Mouse (Mus musculus) midbrain, embryonic 13.5 days (tissue): ENCODE measurements at regions not wholly inside any gene's neighbourhood (a gene's known extent, or its start where the extent isn't known, plus 50 kb on each side); places are given as distances from the start of the nearest gene placed in this dataset.

ENCODE experiments used
- ATAC-seq: fragments of 200-750 bp; cut with Nextera tagmentation; 2 replicates; pipeline ENCODE4 v1.8.0; 2017; ENCODE audit warnings: mild to moderate bottlenecking, moderate TSS enrichment, moderate library complexity
- H3K27ac ChIP-seq: fragments of 300-500 bp; sonication (generic); 2 replicates; pipeline ENCODE4 v1.5.1; 2015; ENCODE audit warnings: inconsistent platforms, mild to moderate bottlenecking, moderate library complexity
- H3K27me3 ChIP-seq: fragments of 300-500 bp; sonication (generic); 2 replicates; pipeline ENCODE4 v1.6.1; 2015; ENCODE audit warnings: mild to moderate bottlenecking, inconsistent platforms
- H3K36me3 ChIP-seq: fragments of 300-500 bp; sonication (generic); 2 replicates; pipeline ENCODE4 v1.6.1; 2015; ENCODE audit warnings: mild to moderate bottlenecking, inconsistent platforms
- H3K4me1 ChIP-seq: fragments of 300-500 bp; sonication (generic); replicated peaks from 2 replicates; pipeline ENCODE4 v1.6.1; 2015; ENCODE audit warnings: inconsistent platforms
- H3K4me2 ChIP-seq: fragments of 300-500 bp; sonication (generic); replicated peaks from 2 replicates; pipeline ENCODE4 v1.6.1; 2015; ENCODE audit warnings: moderate library complexity, mild to moderate bottlenecking, inconsistent platforms
- H3K4me3 ChIP-seq: fragments of 300-500 bp; sonication (generic); replicated peaks from 2 replicates; pipeline ENCODE4 v1.5.1; 2015; ENCODE audit warnings: mild to moderate bottlenecking, inconsistent platforms
- H3K9ac ChIP-seq: fragments of 300-500 bp; sonication (generic); replicated peaks from 2 replicates; pipeline ENCODE4 v1.6.1; 2015; ENCODE audit warnings: mild to moderate bottlenecking, inconsistent platforms
- H3K9me3 ChIP-seq: fragments of 300-500 bp; sonication (generic); 2 replicates; pipeline ENCODE4 v1.6.1; 2016; ENCODE audit warnings: mild to moderate bottlenecking, inconsistent platforms
- WGBS: fragments of 180-500 bp; shearing (Covaris S2); methylation state at CpG from one replicate; pipeline ENCODE4 v1.1.7; 2015; 5-methylcytosine and 5-hydroxymethylcytosine counted together

- Histone ChIP-seq H3K4me3 (no peak overlapping the region), H3K4me2 (no peak overlapping the region), H3K9me3 (no peaks in the 10 kb centered on the region), H3K36me3 (no peaks in the 10 kb centered on the region), H3K4me1 (no peaks in the 10 kb centered on the region), H3K27ac (no peak overlapping the region), H3K9ac (no peak overlapping the region), H3K27me3 (no peaks in the 10 kb centered on the region)
- ATAC-seq, result no peak
- WGBS, result 87% methylated on average over 16 of the region's 16 CpGs
These were observed 148.8 kb upstream of the Ado start for GRCm38 (mm10) chr10:67697401-67698195.

- Histone ChIP-seq H3K9ac (no peak overlapping the region), H3K4me2 (no peak overlapping the region), H3K4me1 (no peaks in the 10 kb centered on the region), H3K36me3 (no peaks in the 10 kb centered on the region), H3K27me3 (no peaks in the 10 kb centered on the region), H3K9me3 (no peaks in the 10 kb centered on the region), H3K4me3 (no peak overlapping the region), H3K27ac (no peak overlapping the region)
- 69% methylated on average over 10 of the region's 10 CpGs for WGBS
- ATAC-seq, result no peak
These were observed 147.4 kb upstream of the Ado start for GRCm38 (mm10) chr10:67695891-67696853.

DNA sequence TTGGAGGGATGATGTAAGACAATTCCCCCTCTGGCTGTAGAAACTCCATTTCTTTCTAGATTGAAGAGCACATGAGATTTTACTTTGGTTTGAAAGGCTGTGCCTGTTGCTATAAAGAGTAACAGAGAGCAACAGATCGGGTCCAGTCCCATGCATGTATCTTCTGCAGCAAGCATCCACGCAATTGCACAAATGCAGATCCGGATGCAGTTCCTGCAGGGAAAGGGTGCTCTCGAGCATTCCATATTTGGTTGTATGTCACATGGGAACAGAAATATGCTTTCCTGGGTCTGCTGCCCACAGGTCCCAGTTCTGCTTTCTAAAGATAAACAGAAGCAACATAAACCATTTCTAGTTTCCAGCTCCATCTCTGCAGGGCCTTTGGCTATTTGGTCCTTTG is 146.0 kb upstream of the Ado start:
- Histone ChIP-seq H3K4me1 (no peaks in the 10 kb centered on the region), H3K27me3 (no peaks in the 10 kb centered on the region), H3K36me3 (no peaks in the 10 kb centered on the region), H3K27ac (no peak overlapping the region), H3K4me3 (no peak overlapping the region), H3K9me3 (no peaks in the 10 kb centered on the region), H3K4me2 (no peak overlapping the region), H3K9ac (no peak overlapping the region)
- ATAC-seq, result no peak
- WGBS, result 93% methylated on average over 4 of the region's 4 CpGs

DNA sequence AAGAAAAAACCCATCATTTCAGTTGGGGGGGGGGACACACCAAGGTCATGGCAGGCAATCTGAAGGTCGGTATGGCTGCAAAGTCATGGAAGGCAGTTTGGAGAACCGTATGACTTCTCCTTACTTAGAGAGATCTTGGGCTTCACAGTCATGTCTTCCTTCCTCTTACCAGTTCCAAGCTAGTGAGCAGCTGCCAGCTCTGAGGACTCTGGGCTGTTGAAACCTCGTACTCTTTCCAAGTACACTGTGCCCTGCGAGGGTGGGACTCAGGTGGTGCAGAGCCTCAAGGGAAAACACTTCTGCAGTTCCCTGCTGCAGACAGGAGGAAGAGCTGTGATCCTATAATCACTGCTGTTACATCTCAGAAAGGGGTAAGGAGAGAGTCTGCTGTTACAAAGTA is 144.8 kb upstream of the Ado start:
- Histone ChIP-seq H3K9ac (no peak overlapping the region), H3K27ac (no peak overlapping the region), H3K4me2 (no peak overlapping the region), H3K9me3 (no peaks in the 10 kb centered on the region), H3K36me3 (no peaks in the 10 kb centered on the region), H3K4me3 (no peak overlapping the region), H3K27me3 (no peaks in the 10 kb centered on the region), H3K4me1 (no peaks in the 10 kb centered on the region)
- no peak for ATAC-seq
- 87% methylated on average over 4 of the region's 4 CpGs for WGBS

- 93% methylated on average over 15 of the region's 15 CpGs for WGBS
These were observed 141.4 kb upstream of the Ado start for GRCm38 (mm10) chr10:67689944-67690670.

DNA sequence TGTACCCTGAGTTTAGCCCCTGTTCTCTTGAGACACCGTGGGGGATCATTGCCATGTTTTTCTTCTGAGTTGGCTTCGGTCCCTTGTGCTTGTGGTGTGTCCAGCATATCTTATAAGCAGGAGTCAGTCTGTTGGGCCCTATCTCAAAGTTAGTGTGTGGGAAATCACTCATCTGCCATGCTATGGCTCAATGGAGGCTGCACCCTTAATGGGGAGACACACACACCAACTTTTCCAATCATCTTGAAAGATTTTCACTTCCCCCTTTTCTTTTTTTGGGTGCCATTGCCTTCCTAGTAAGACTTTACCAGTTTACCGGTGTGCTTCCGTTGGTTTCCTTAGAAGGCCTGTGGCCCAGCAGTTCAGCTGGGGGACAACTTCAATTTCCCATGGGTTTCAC is 130.6 kb upstream of the Ado start:
- H3K36me3 ChIP-seq, result no peaks in the 10 kb centered on the region
- H3K9ac ChIP-seq, result no peak overlapping the region
- no peaks in the 10 kb centered on the region for H3K4me1 ChIP-seq
- no peak overlapping the region for H3K4me2 ChIP-seq
- no peaks in the 10 kb centered on the region for H3K9me3 ChIP-seq
- 96% methylated on average over 4 of the region's 4 CpGs for WGBS
- no peak overlapping the region for H3K27ac ChIP-seq
- no peaks in the 10 kb centered on the region for H3K27me3 ChIP-seq
- ATAC-seq, result no peak
- no peak overlapping the region for H3K4me3 ChIP-seq

More at GRCm38 (mm10) chr10:67689944-67690670, 141.4 kb upstream of the Ado start:
- Histone ChIP-seq H3K9ac (no peak overlapping the region), H3K27ac (no peak overlapping the region), H3K4me2 (no peak overlapping the region), H3K9me3 (no peaks in the 10 kb centered on the region), H3K36me3 (no peaks in the 10 kb centered on the region), H3K27me3 (no peaks in the 10 kb centered on the region), H3K4me1 (no peaks in the 10 kb centered on the region), H3K4me3 (no peak overlapping the region)
- ATAC-seq, result no peak

DNA sequence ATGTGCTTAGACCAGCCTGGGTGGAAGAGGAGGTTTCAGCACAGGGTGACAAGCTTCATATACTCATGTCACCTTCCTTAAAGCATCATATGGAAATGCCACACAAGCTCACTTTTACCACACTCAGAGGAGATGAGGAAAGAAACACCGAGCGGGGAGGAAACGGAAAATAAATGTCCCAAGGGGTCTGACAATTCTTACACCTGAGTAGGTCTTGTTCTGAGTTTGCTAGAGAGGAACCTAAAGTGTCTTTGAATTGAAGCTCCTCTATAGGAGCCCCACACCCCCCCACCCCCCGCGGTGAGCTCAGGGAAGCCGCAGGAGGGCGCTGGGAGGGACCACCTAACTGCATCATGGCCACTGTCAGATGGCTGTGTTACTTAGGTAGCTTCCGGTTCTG is 124.7 kb upstream of the Ado start:
- no peak for ATAC-seq
- no peaks in the 10 kb centered on the region for H3K27me3 ChIP-seq
- no peak overlapping the region for H3K9ac ChIP-seq
- no peaks in the 10 kb centered on the region for H3K9me3 ChIP-seq
- no peak overlapping the region for H3K4me3 ChIP-seq
- no peak overlapping the region for H3K4me2 ChIP-seq
- no peaks in the 10 kb centered on the region for H3K36me3 ChIP-seq
- no peaks in the 10 kb centered on the region for H3K4me1 ChIP-seq
- no peak overlapping the region for H3K27ac ChIP-seq
- WGBS, result 90% methylated on average over 8 of the region's 8 CpGs

GRCm38 (mm10) chr10:67672281-67672680 is 123.5 kb upstream of the Ado start:
- no peak overlapping the region for H3K27ac ChIP-seq
- no peaks in the 10 kb centered on the region for H3K4me1 ChIP-seq
- WGBS, result 82% methylated on average over 8 of the region's 8 CpGs
- H3K27me3 ChIP-seq, result no peaks in the 10 kb centered on the region
- ATAC-seq, result no peak
- no peaks in the 10 kb centered on the region for H3K36me3 ChIP-seq
- H3K4me2 ChIP-seq, result no peak overlapping the region
- H3K4me3 ChIP-seq, result no peak overlapping the region
- no peaks in the 10 kb centered on the region for H3K9me3 ChIP-seq
- no peak overlapping the region for H3K9ac ChIP-seq

DNA sequence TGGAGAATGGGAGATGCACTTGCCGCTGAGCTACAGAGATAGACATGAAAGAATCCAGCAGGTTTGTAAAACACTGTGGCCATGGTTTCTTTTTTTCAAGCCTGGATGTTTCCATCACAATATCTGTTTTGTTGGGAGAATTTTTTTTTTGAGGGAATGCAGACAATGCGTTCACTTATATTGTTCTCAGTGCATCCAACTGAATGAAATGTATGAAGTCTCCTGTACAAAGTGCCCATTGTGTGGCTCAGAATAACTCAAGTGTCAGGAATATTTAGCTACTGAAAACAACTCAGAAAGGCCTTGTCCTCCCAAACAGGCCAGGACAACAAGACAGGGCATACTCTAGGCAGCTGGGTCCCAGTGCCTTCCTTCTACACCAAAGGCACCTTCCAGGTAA is 120.3 kb upstream of the Ado start:
- H3K9ac ChIP-seq, result no peak overlapping the region
- no peaks in the 10 kb centered on the region for H3K9me3 ChIP-seq
- ATAC-seq, result no peak
- no peak overlapping the region for H3K4me3 ChIP-seq
- no peaks in the 10 kb centered on the region for H3K36me3 ChIP-seq
- H3K4me1 ChIP-seq, result no peaks in the 10 kb centered on the region
- H3K27me3 ChIP-seq, result no peaks in the 10 kb centered on the region
- H3K4me2 ChIP-seq, result no peak overlapping the region
- no peak overlapping the region for H3K27ac ChIP-seq
- 80% methylated on average over 2 of the region's 2 CpGs for WGBS

GRCm38 (mm10) chr10:67663028-67663427 is 114.3 kb upstream of the Ado start:
- WGBS, result 68% methylated on average over 3 of the region's 3 CpGs
- ATAC-seq, result no peak

DNA sequence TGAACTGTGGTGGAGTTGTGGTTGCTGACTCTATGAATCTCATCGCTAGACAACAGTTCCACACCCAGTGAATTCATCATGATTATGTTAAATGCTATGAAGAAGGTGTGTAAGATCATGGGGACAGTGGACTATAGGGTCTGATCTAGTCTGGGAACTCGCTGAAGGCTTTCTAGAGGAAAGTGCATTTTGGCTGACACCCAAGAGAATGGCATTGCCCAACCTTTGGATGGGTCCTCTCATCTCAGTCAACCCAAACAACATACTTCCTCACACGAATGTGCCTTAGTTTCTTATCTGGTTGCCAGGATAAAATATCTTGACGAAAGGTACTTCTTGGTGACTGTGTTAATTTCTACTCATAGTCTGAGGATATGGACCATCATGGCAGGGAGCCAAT is 112.9 kb upstream of the Ado start:
- H3K9me3 ChIP-seq, result no peaks in the 10 kb centered on the region
- ATAC-seq, result no peak
- H3K4me3 ChIP-seq, result no peak overlapping the region
- no peak overlapping the region for H3K9ac ChIP-seq
- no peak overlapping the region for H3K27ac ChIP-seq
- WGBS, result 85% methylated on average over 4 of the region's 4 CpGs
- H3K4me2 ChIP-seq, result no peak overlapping the region
- no peaks in the 10 kb centered on the region for H3K27me3 ChIP-seq
- no peaks in the 10 kb centered on the region for H3K36me3 ChIP-seq
- no peaks in the 10 kb centered on the region for H3K4me1 ChIP-seq

More at GRCm38 (mm10) chr10:67663028-67663427, 114.3 kb upstream of the Ado start:
- Histone ChIP-seq H3K27me3 (no peaks in the 10 kb centered on the region), H3K9me3 (no peaks in the 10 kb centered on the region), H3K9ac (no peak overlapping the region), H3K4me1 (no peaks in the 10 kb centered on the region), H3K27ac (no peak overlapping the region), H3K36me3 (no peaks in the 10 kb centered on the region), H3K4me2 (no peak overlapping the region), H3K4me3 (no peak overlapping the region)
